Mouse (Mus musculus): ENCODE measurements around the gene Zbtb45. TPM values are rescaled to one million over a fixed set of nuclear protein-coding genes. Genes with fewer than 3 reads are reported as not detected.

Zbtb45 gene
- polyA plus RNA-seq, 1 experiment from 2014 or later = 31.9 TPM

- ATAC-seq (replicated peaks; ENCODE audit: low FRiP score) (no peak), DNase-seq (ENCODE audit: low spot score) (no peak)
- Histone ChIP-seq H3K27ac (ENCODE audit: low read depth, low read length) (no peak overlapping the region), H3K36me3 (ENCODE audit: control insufficient read depth, insufficient read depth, low read length) (peaks cover 62% of the 10 kb centered on the region), H3K4me1 (replicated peaks; ENCODE audit: control insufficient read depth, insufficient read depth, low read length) (peaks cover 19% of the 10 kb centered on the region; the same call in 1 of the 2 replicates), H3K9me3 (ENCODE audit: control insufficient read depth, low read length) (no peaks in the 10 kb centered on the region), H3K4me3 (ENCODE audit: low read depth, low read length) (no peak overlapping the region), H3K9ac (ENCODE audit: low read length) (0 out of 2 replicates have a peak overlapping the region, but pooled peaks have one; percentile 12), H3K4me2 (ENCODE audit: low read depth, low read length, severe bottlenecking) (no peak overlapping the region), H3K27me3 (ENCODE audit: control insufficient read depth, insufficient read depth, low read length) (no peaks in the 10 kb centered on the region)
- 91% methylated on average over 4 of the region's 4 CpGs for WGBS
These were observed 19.2 kb upstream of the Zbtb45 start for GRCm38 (mm10) chr7:13028986-13029385.

- peak overlapping the region; percentile 96 for H3K4me3 ChIP-seq (ENCODE audit: low read depth, low read length)
- ATAC-seq (replicated peaks; ENCODE audit: low FRiP score) (no peak), DNase-seq (ENCODE audit: low spot score) (no peak)
- H3K27me3 ChIP-seq (ENCODE audit: control insufficient read depth, insufficient read depth, low read length) = no peaks in the 10 kb centered on the region
- WGBS = 30% methylated on average over 4 of the region's 4 CpGs
- H3K27ac ChIP-seq (ENCODE audit: low read depth, low read length) = peak overlapping the region; percentile 100; the same call in 1 of the 2 replicates
- peaks cover 49% of the 10 kb centered on the region for H3K36me3 ChIP-seq (ENCODE audit: control insufficient read depth, insufficient read depth, low read length)
- peak overlapping the region; percentile 99 for H3K4me2 ChIP-seq (ENCODE audit: low read depth, low read length, severe bottlenecking)
- peaks cover 18% of the 10 kb centered on the region; the same call in 1 of the 2 replicates for H3K4me1 ChIP-seq (replicated peaks; ENCODE audit: control insufficient read depth, insufficient read depth, low read length)
- H3K9me3 ChIP-seq (ENCODE audit: control insufficient read depth, low read length) = no peaks in the 10 kb centered on the region
- H3K9ac ChIP-seq (ENCODE audit: low read length) = peak overlapping the region; percentile 97
These were observed 15.8 kb upstream of the Zbtb45 start for GRCm38 (mm10) chr7:13025511-13026112.

- H3K4me2 ChIP-seq (ENCODE audit: low read depth, low read length, severe bottlenecking) = peak overlapping the region; percentile 99
- H3K27me3 ChIP-seq (ENCODE audit: control insufficient read depth, insufficient read depth, low read length) = no peaks in the 10 kb centered on the region
- WGBS = under 1% methylated on average over 44 of the region's 44 CpGs
- H3K9me3 ChIP-seq (ENCODE audit: control insufficient read depth, low read length) = no peaks in the 10 kb centered on the region
- DNase-seq (ENCODE audit: low spot score) = peak; percentile 90
- peak overlapping the region; percentile 97 for H3K9ac ChIP-seq (ENCODE audit: low read length)
- peak overlapping the region; percentile 100 for H3K27ac ChIP-seq (ENCODE audit: low read depth, low read length)
- H3K4me1 ChIP-seq (replicated peaks; ENCODE audit: control insufficient read depth, insufficient read depth, low read length) = peaks cover 18% of the 10 kb centered on the region; the same call in 1 of the 2 replicates
- peak; percentile 60 for ATAC-seq (replicated peaks; ENCODE audit: low FRiP score)
- H3K36me3 ChIP-seq (ENCODE audit: control insufficient read depth, insufficient read depth, low read length) = peaks cover 41% of the 10 kb centered on the region
- peak overlapping the region; percentile 96 for H3K4me3 ChIP-seq (ENCODE audit: low read depth, low read length)
These were observed 15.0 kb upstream of the Zbtb45 start for GRCm38 (mm10) chr7:13024805-13025204.

- H3K27ac ChIP-seq (ENCODE audit: low read depth, low read length) = peak overlapping the region; percentile 100
- no peaks in the 10 kb centered on the region for H3K9me3 ChIP-seq (ENCODE audit: control insufficient read depth, low read length)
- under 1% methylated on average over 84 of the region's 95 CpGs for WGBS
- ATAC-seq (replicated peaks; ENCODE audit: low FRiP score) (peak; percentile 85), DNase-seq (ENCODE audit: low spot score) (peak; percentile 97)
- H3K4me2 ChIP-seq (ENCODE audit: low read depth, low read length, severe bottlenecking) = peak overlapping the region; percentile 99
- H3K4me3 ChIP-seq (ENCODE audit: low read depth, low read length) = peak overlapping the region; percentile 96
- peaks cover 34% of the 10 kb centered on the region for H3K36me3 ChIP-seq (ENCODE audit: control insufficient read depth, insufficient read depth, low read length)
- no peaks in the 10 kb centered on the region for H3K27me3 ChIP-seq (ENCODE audit: control insufficient read depth, insufficient read depth, low read length)
- H3K4me1 ChIP-seq (replicated peaks; ENCODE audit: control insufficient read depth, insufficient read depth, low read length) = peaks cover 18% of the 10 kb centered on the region; the same call in 1 of the 2 replicates
- peak overlapping the region; percentile 97 for H3K9ac ChIP-seq (ENCODE audit: low read length)
These were observed 14.3 kb upstream of the Zbtb45 start for GRCm38 (mm10) chr7:13023928-13024731.

- Histone ChIP-seq H3K36me3 (ENCODE audit: control insufficient read depth, insufficient read depth, low read length) (peaks cover 23% of the 10 kb centered on the region), H3K27ac (ENCODE audit: low read depth, low read length) (peak overlapping the region; percentile 100), H3K4me1 (replicated peaks; ENCODE audit: control insufficient read depth, insufficient read depth, low read length) (peaks cover 18% of the 10 kb centered on the region; the same call in 1 of the 2 replicates), H3K27me3 (ENCODE audit: control insufficient read depth, insufficient read depth, low read length) (no peaks in the 10 kb centered on the region), H3K4me2 (ENCODE audit: low read depth, low read length, severe bottlenecking) (peak overlapping the region; percentile 99), H3K9me3 (ENCODE audit: control insufficient read depth, low read length) (no peaks in the 10 kb centered on the region), H3K9ac (ENCODE audit: low read length) (peak overlapping the region; percentile 97), H3K4me3 (ENCODE audit: low read depth, low read length) (peak overlapping the region; percentile 96)
- 4% methylated on average over 31 of the region's 31 CpGs for WGBS
- DNase-seq (ENCODE audit: low spot score) (peak; percentile 93), ATAC-seq (replicated peaks; ENCODE audit: low FRiP score) (peak; percentile 84)
These were observed 13.1 kb upstream of the Zbtb45 start for GRCm38 (mm10) chr7:13022773-13023535.

- WGBS = 80% methylated on average over 1 of the region's 1 CpGs
- DNase-seq (ENCODE audit: low spot score) (no peak), ATAC-seq (replicated peaks; ENCODE audit: low FRiP score) (no peak)
- H3K27me3 ChIP-seq (ENCODE audit: control insufficient read depth, insufficient read depth, low read length) = no peaks in the 10 kb centered on the region
- H3K4me3 ChIP-seq (ENCODE audit: low read depth, low read length) = no peak overlapping the region
- H3K9me3 ChIP-seq (ENCODE audit: control insufficient read depth, low read length) = no peaks in the 10 kb centered on the region
- peaks cover 5% of the 10 kb centered on the region for H3K4me1 ChIP-seq (replicated peaks; ENCODE audit: control insufficient read depth, insufficient read depth, low read length)
- no peak overlapping the region for H3K27ac ChIP-seq (ENCODE audit: low read depth, low read length)
- H3K9ac ChIP-seq (ENCODE audit: low read length) = no peak overlapping the region
- H3K36me3 ChIP-seq (ENCODE audit: control insufficient read depth, insufficient read depth, low read length) = no peaks in the 10 kb centered on the region
- no peak overlapping the region for H3K4me2 ChIP-seq (ENCODE audit: low read depth, low read length, severe bottlenecking)
These were observed 5.4 kb upstream of the Zbtb45 start for GRCm38 (mm10) chr7:13015217-13015616.

- Histone ChIP-seq H3K9me3 (ENCODE audit: control insufficient read depth, low read length) (no peaks in the 10 kb centered on the region), H3K27me3 (ENCODE audit: control insufficient read depth, insufficient read depth, low read length) (no peaks in the 10 kb centered on the region), H3K36me3 (ENCODE audit: control insufficient read depth, insufficient read depth, low read length) (no peaks in the 10 kb centered on the region), H3K4me2 (ENCODE audit: low read depth, low read length, severe bottlenecking) (no peak overlapping the region), H3K9ac (ENCODE audit: low read length) (no peak overlapping the region), H3K4me3 (ENCODE audit: low read depth, low read length) (no peak overlapping the region), H3K27ac (ENCODE audit: low read depth, low read length) (no peak overlapping the region), H3K4me1 (replicated peaks; ENCODE audit: control insufficient read depth, insufficient read depth, low read length) (peaks cover 6% of the 10 kb centered on the region)
- ATAC-seq (replicated peaks; ENCODE audit: low FRiP score) (no peak), DNase-seq (ENCODE audit: low spot score) (no peak)
- WGBS = 45% methylated on average over 6 of the region's 6 CpGs
These were observed 4.5 kb upstream of the Zbtb45 start for GRCm38 (mm10) chr7:13014275-13014839.

- no peak overlapping the region for H3K9ac ChIP-seq (ENCODE audit: low read length)
These were observed 3.8 kb upstream of the Zbtb45 start for GRCm38 (mm10) chr7:13013671-13014070.

More at GRCm38 (mm10) chr7:13013671-13014070, 3.8 kb upstream of the Zbtb45 start:
- Histone ChIP-seq H3K4me1 (replicated peaks; ENCODE audit: control insufficient read depth, insufficient read depth, low read length) (peaks cover 6% of the 10 kb centered on the region), H3K4me2 (ENCODE audit: low read depth, low read length, severe bottlenecking) (no peak overlapping the region), H3K4me3 (ENCODE audit: low read depth, low read length) (no peak overlapping the region), H3K27ac (ENCODE audit: low read depth, low read length) (no peak overlapping the region), H3K36me3 (ENCODE audit: control insufficient read depth, insufficient read depth, low read length) (no peaks in the 10 kb centered on the region), H3K9me3 (ENCODE audit: control insufficient read depth, low read length) (no peaks in the 10 kb centered on the region), H3K27me3 (ENCODE audit: control insufficient read depth, insufficient read depth, low read length) (no peaks in the 10 kb centered on the region)
- no peak for DNase-seq (ENCODE audit: low spot score)
- no peak for ATAC-seq (replicated peaks; ENCODE audit: low FRiP score)
- WGBS = 64% methylated on average over 4 of the region's 4 CpGs
